Mouse (Mus musculus) myocyte (in vitro differentiated cells): ENCODE results near the gene Gtsf1l. TPM values are rescaled to one million over a fixed set of nuclear protein-coding genes. Genes with fewer than 3 reads are reported as not detected.

Source experiments
- H3K27me3 ChIP-seq: one replicate; pipeline ENCODE4 v1.6.1; 2011; ENCODE audit not compliant: control insufficient read depth, insufficient read depth, insufficient read length
- H3K36me3 ChIP-seq: one replicate; pipeline ENCODE4 v1.6.1; 2011; ENCODE audit not compliant: control insufficient read depth, insufficient read depth
- H3K4me2 ChIP-seq: one replicate; pipeline ENCODE4 v1.6.1; 2011; ENCODE audit warnings: low read depth, control low read depth
- H3K4me3 ChIP-seq: one replicate; pipeline ENCODE4 v1.5.1; 2011; ENCODE audit warnings: mild to moderate bottlenecking, control low read depth, moderate library complexity
- H3K79me2 ChIP-seq: one replicate; pipeline ENCODE4 v1.6.1; 2011; ENCODE audit not compliant: control insufficient read depth, insufficient read depth
- H3ac ChIP-seq: one replicate; pipeline ENCODE4 v1.6.1; 2011; ENCODE audit not compliant: control insufficient read depth, insufficient read length
- CEBPB ChIP-seq: IDR thresholded peaks from 2 replicates; pipeline ENCODE4 v1.6.1; 2011; ENCODE audit warnings: mild to moderate bottlenecking, moderate library complexity; ENCODE audit not compliant: poor library complexity, insufficient read depth, severe bottlenecking
- E2F4 ChIP-seq: IDR thresholded peaks from one replicate; pipeline ENCODE4 v1.6.1; 2011; ENCODE audit warnings: mild to moderate bottlenecking, control low read depth, moderate library complexity; ENCODE audit not compliant: insufficient read depth
- MAX ChIP-seq: IDR thresholded peaks from one replicate; pipeline ENCODE4 v1.6.1; 2011; ENCODE audit warnings: low read depth, mild to moderate bottlenecking, control low read depth
- MYOD1 ChIP-seq, 3 experiments: IDR thresholded peaks; one replicate each; pipeline ENCODE4 v1.6.1; 2011; ENCODE audit warnings: control low read depth in 2 of 3, low read depth in 2 of 3, mild to moderate bottlenecking in 2 of 3, moderate library complexity in 1 of 3; ENCODE audit not compliant: insufficient read length in 2 of 3, control insufficient read depth in 1 of 3
- MYOG ChIP-seq, 3 experiments: IDR thresholded peaks; one replicate each; pipeline ENCODE4 v1.6.1; 2011; ENCODE audit warnings: control low read depth in 2 of 3, low read depth in 2 of 3, mild to moderate bottlenecking in 2 of 3; ENCODE audit not compliant: insufficient read length in 2 of 3, control insufficient read depth in 1 of 3, insufficient read depth in 1 of 3
- POLR2A ChIP-seq: IDR thresholded peaks from one replicate; pipeline ENCODE4 v1.6.1; 2011; ENCODE audit warnings: low read depth, mild to moderate bottlenecking, control low read depth, moderate library complexity; ENCODE audit not compliant: insufficient read length
- POLR2AphosphoS2 ChIP-seq: IDR thresholded peaks from one replicate; pipeline ENCODE4 v1.6.1; 2011; ENCODE audit warnings: low read depth, control low read depth; ENCODE audit not compliant: insufficient read length
- REST ChIP-seq: IDR thresholded peaks from one replicate; pipeline ENCODE4 v1.6.1; 2011; ENCODE audit warnings: mild to moderate bottlenecking, control low read depth, moderate library complexity; ENCODE audit not compliant: insufficient read depth, insufficient read length
- SRF ChIP-seq: IDR thresholded peaks from one replicate; pipeline ENCODE4 v1.6.1; 2011; ENCODE audit warnings: low read depth; ENCODE audit not compliant: control insufficient read depth, insufficient read length
- TCF12 ChIP-seq: IDR thresholded peaks from one replicate; pipeline ENCODE4 v1.6.1; 2011; ENCODE audit warnings: mild to moderate bottlenecking, control low read depth; ENCODE audit not compliant: poor library complexity, insufficient read depth, severe bottlenecking
- TCF3 ChIP-seq: IDR thresholded peaks from one replicate; pipeline ENCODE4 v1.6.1; 2011; ENCODE audit warnings: low read depth, control low read depth; ENCODE audit not compliant: insufficient read length
- USF1 ChIP-seq: IDR thresholded peaks from one replicate; pipeline ENCODE4 v1.6.1; 2011; ENCODE audit warnings: low read depth, mild to moderate bottlenecking, control low read depth, moderate library complexity
- polyA plus RNA-seq: library from polyadenylated mRNA; unstranded; fragments of >200 nt; fragmentation: generic; extraction: Trizol; gene quantifications from one replicate; pipeline ENCODE4 v1.2.1, GENCODE M21; 2012; ENCODE audit warnings: missing spikeins

Gtsf1l gene
- polyA plus RNA-seq, 1 experiment: not detected

DNA sequence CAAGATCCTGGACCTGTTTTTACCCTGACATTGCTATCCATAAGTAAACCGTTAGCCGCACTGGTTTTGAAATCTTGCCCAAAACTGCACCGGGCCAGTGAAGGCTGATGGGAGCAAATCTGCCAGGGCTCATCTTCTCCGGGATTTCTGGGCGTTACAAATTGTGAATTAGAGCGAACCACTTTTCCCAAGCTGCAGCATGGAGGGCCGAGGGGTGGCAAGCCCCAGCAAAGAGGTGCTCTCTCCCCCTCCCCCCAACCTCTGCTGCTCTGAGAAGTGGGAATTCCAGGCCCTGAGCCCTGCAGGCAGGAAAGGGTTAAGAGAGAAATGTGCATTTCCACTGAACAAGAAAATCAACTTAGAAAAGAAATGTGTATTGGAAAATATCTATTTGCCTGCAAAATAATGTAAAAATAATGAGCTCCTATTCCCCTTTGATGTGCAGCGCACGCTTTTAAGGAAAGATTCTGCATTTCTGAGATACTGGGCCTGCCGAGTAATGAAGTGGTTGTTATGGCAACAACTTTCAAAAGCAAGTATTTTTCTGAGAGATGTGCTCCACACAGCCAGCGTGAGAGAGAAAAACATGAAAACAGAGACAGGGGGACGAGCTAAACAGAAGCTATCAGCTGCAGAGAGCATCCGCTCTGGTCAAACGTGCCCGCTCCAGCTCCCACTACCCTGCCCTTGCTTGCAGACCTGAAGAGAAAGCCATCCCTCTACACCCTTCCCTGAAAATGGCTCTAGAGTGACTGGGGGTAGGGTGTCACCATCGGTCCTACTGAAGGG, 24.0 kb upstream of the Gtsf1l start:
- Histone ChIP-seq H3K4me2 (no peak overlapping the region), H3K36me3 (no peaks in the 10 kb centered on the region)
- TF ChIP-seq REST (no peak), SRF (no peak), MYOD1 (IDR thresholded peaks at IDR 0.05; ENCODE audit: control insufficient read depth in 1 of 3, insufficient read length in 2 of 3, low read depth in 2 of 3) (no peak), CEBPB (no peak), TCF12 (no peak), MAX (no peak), USF1 (no peak), POLR2A (no peak), MYOG (IDR thresholded peaks at IDR 0.05; ENCODE audit: control insufficient read depth in 1 of 3, insufficient read depth in 1 of 3, insufficient read length in 2 of 3, low read depth in 2 of 3) (no peak)

DNA sequence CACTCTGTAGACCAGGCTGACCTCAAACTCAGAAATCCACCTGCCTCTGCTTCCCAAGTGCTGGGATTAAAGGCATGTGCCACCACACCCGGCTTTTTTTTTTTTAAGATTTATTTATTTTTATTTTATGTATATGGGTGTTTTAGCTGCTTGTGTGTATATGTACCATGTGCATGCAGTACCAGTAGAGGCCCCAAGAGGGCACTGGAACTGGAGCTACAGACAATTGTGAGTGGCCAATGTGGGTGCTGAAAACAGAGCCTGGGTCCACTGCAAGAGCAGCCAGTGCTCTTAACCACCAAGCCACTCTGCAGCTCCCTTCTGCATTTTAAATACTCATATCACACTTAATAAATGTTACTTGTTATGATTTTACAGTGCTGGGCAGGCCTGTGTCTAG, 23.1 kb upstream of the Gtsf1l start:
- Histone ChIP-seq H3ac (no peak overlapping the region), H3K4me3 (no peak overlapping the region), H3K4me2 (no peak overlapping the region), H3K36me3 (no peaks in the 10 kb centered on the region), H3K27me3 (peaks cover 13% of the 10 kb centered on the region), H3K79me2 (no peaks in the 10 kb centered on the region)
- no peak for TF ChIP-seq POLR2AphosphoS2
- no peak for TF ChIP-seq MYOD1 (IDR thresholded peaks at IDR 0.05; ENCODE audit: control insufficient read depth in 1 of 3, insufficient read length in 2 of 3, low read depth in 2 of 3)
- no peak for TF ChIP-seq TCF3
- TF ChIP-seq SRF: no peak
- no peak for TF ChIP-seq TCF12
- TF ChIP-seq CEBPB: no peak

More for the DNA sequence above, 24.0 kb upstream of the Gtsf1l start:
- Histone ChIP-seq H3K79me2 (no peaks in the 10 kb centered on the region), H3K27me3 (peaks cover 19% of the 10 kb centered on the region), H3K4me3 (no peak overlapping the region), H3ac (no peak overlapping the region)

DNA sequence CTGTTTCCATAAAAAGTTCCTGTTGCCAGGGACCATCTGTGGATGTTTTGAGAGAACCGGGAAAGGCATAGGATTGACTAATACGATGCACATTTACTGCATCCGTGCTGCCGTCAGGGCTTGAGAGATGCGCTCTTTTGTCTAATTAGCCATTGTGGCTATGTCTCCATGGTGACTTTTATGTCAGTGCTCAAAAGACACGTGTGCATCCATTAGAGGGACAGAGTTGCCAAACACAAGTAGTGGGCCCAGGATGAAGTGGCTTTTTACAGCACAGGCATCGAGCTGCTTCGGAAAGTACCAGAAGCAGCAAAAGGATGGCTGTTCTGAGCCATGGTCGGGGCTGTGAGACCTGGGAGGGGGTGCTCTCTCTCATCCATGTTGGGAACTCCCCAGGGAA, 20.7 kb upstream of the Gtsf1l start:
- Histone ChIP-seq H3K4me3 (no peak overlapping the region), H3K27me3 (peaks cover 13% of the 10 kb centered on the region), H3K79me2 (no peaks in the 10 kb centered on the region), H3ac (no peak overlapping the region), H3K4me2 (no peak overlapping the region), H3K36me3 (no peaks in the 10 kb centered on the region)
- TF ChIP-seq CEBPB: no peak
- TF ChIP-seq MYOD1 (IDR thresholded peaks at IDR 0.05; ENCODE audit: control insufficient read depth in 1 of 3, insufficient read length in 2 of 3, low read depth in 2 of 3): no peak
- TF ChIP-seq MAX: no peak
- TF ChIP-seq POLR2A: no peak
- TF ChIP-seq POLR2AphosphoS2: no peak
- no peak for TF ChIP-seq TCF3
- no peak for TF ChIP-seq MYOG (IDR thresholded peaks at IDR 0.05; ENCODE audit: control insufficient read depth in 1 of 3, insufficient read depth in 1 of 3, insufficient read length in 2 of 3, low read depth in 2 of 3)

DNA sequence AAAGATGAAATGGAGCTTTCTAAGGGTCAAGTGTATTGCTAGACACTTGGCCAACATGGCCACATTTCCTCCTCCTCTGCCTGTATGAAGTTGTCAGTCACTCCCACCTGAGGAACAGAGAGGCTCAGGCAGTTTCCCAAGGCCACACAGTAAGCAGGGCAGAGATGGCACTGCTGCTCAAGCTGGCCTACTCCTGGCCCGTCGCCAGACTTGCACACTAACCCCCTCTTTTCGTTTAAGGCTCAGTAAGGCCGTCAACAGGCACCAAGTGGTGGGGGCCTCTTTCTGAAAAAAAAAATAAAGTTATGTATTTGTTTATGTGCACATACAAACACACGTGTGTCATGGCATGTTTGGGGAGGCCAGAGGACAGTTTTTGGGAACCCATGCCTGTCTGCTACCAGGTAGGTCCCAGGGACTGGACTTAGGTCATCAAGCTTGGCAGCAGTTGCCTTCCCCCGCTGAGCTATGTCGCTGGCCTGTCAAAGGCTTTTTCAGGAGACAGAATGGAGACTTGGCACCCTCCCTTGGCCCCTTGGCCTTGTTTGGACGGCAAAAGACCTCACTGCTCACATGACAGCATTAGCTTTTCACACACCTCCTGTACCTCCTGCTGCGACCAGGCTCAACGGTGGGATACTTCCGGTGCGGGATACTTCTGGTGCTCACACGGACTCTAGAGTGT, 16.6 kb upstream of the Gtsf1l start:
- Histone ChIP-seq H3K36me3 (no peaks in the 10 kb centered on the region), H3K4me3 (no peak overlapping the region)
- no peak for TF ChIP-seq E2F4
- TF ChIP-seq POLR2AphosphoS2: no peak
- TF ChIP-seq CEBPB: no peak
- TF ChIP-seq REST: no peak
- TF ChIP-seq USF1: no peak
- TF ChIP-seq MAX: no peak
- no peak for TF ChIP-seq MYOG (IDR thresholded peaks at IDR 0.05; ENCODE audit: control insufficient read depth in 1 of 3, insufficient read depth in 1 of 3, insufficient read length in 2 of 3, low read depth in 2 of 3)
- no peak for TF ChIP-seq POLR2A
- no peak for TF ChIP-seq SRF
- no peak for TF ChIP-seq MYOD1 (IDR thresholded peaks at IDR 0.05; ENCODE audit: control insufficient read depth in 1 of 3, insufficient read length in 2 of 3, low read depth in 2 of 3)
- TF ChIP-seq TCF12: no peak
- TF ChIP-seq TCF3: no peak

More for the DNA sequence above, 16.6 kb upstream of the Gtsf1l start:
- Histone ChIP-seq H3ac (no peak overlapping the region), H3K79me2 (no peaks in the 10 kb centered on the region), H3K4me2 (no peak overlapping the region), H3K27me3 (peaks cover 7% of the 10 kb centered on the region)
